Mouse (Mus musculus) cortical plate, adult 2 months (tissue): ENCODE measurements around the gene Prox1.

Experiments used
- CTCF ChIP-seq: fragments of 200-500 bp; IDR thresholded peaks from 2 replicates; pipeline ENCODE4 v1.5.1; 2011; ENCODE audit warnings: mild to moderate bottlenecking, control low read depth, low read length; ENCODE audit not compliant: insufficient read depth; ENCODE audit errors: extremely low read depth
- POLR2A ChIP-seq: fragments of 200-500 bp; IDR thresholded peaks from 2 replicates; pipeline ENCODE4 v1.6.1; 2011; ENCODE audit warnings: mild to moderate bottlenecking, low read length, control low read depth; ENCODE audit not compliant: insufficient read depth; ENCODE audit errors: extremely low read depth

DNA sequence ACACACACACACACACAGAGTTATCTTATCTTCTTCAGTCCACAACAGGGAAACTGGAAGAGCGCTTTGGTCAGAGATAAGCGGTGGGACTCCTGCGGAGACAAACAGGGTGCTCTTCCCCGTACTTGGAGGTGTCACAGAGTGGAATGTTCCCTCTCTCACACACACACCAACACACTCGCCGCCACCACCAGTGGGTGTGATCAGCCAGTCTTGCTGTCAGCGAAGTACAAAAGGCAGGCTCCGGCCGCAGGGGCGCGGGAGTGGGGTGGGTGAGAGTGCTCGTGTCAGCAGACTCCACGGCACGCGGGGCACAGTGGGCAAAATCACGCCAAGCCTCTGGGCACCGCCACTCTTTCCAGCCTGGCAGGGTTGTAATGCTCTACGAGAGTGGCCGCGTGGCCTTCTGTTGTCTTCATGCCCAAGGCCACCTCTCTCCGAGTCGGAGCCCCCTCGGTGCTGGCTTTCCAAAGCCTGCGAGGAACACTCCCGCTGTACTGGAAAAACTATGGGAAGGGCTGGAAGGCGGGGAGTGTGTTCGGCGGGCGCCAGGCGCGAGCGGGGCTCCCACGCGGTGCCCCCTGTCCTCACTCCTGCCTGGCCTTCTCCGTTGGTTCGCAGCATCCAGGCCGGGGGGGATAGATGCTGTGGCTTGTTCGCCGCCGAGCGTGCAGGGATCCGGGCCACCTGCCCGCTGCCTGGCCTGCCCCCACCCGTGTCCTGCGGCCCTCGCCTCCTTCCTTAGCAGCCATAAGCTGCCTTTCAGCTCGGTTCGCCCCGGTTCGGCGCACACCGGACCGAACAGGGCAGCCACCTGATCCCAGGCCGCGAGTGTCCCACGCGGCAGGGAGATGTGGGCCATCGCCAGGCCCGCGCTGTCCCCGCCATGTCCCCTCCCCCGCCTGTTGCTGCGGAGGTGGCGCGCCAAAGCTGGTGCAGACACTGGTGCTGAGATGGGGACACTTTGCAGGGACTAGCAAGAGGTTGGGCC, 4.5 kb upstream of the Prox1 start:
- TF ChIP-seq CTCF, result no peak
- no peak for TF ChIP-seq POLR2A
